Mouse (Mus musculus) testis, adult 2 months (tissue): ENCODE data around the gene 4931428L18Rik.

Source experiments
- CTCF ChIP-seq: fragments of 200-500 bp; IDR thresholded peaks from 2 replicates; pipeline ENCODE4 v1.5.1; 2012; ENCODE audit warnings: low read depth, mild to moderate bottlenecking, inconsistent platforms, low read length, moderate library complexity; ENCODE audit not compliant: control insufficient read depth, insufficient read depth, insufficient replicate concordance
- POLR2A ChIP-seq: fragments of 200-500 bp; IDR thresholded peaks from 2 replicates; pipeline ENCODE4 v1.6.1; 2012; ENCODE audit warnings: low read depth, mild to moderate bottlenecking, inconsistent platforms, low read length, moderate library complexity; ENCODE audit not compliant: control insufficient read depth

DNA sequence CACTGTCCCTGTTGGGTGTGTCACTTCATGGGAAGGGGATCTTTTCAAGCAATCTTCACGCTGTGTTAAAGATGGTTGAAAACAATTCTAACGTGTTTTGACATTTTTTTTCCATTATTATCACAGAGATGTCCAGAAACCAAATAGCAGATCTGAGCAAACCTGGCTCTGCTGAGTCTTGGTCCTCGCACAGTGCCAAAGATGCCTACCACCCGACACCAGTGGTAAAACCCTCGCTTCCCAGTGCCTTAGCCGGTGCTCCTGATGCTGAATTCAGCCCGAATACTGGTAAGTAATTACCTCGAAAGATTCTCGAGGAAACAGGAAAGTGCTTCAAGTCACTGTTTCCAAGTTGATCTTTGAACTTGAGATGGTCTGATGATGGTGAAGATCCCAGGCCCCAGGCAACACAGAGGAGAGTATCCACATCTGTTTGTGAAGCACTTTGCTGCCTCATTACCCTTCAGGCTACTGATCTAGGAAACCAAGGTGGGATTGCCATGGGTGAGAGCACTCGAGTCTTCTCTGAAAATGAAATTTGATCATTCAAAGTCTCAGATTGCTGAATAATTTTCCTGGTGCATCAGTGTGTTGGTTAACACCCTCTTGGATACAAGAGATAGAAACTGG, 32.1 kb downstream of the 4931428L18Rik start:
- TF ChIP-seq POLR2A (no peak), CTCF (no peak)
